Mouse (Mus musculus): ENCODE results near the gene Osbp. TPM values are rescaled to one million over a fixed set of nuclear protein-coding genes. Genes with fewer than 3 reads are reported as not detected.
"Not testable (repeated sequence)": the region's sequence is repeated elsewhere in the genome, so short reads cannot be mapped to it uniquely, and the experiment has no call there.

Osbp gene
- polyA plus RNA-seq (2014; fragmentation: Nextera tagmentation; extraction: Ambion mirVana) = 6.6 and 6.7 TPM in 2 replicates

DNA sequence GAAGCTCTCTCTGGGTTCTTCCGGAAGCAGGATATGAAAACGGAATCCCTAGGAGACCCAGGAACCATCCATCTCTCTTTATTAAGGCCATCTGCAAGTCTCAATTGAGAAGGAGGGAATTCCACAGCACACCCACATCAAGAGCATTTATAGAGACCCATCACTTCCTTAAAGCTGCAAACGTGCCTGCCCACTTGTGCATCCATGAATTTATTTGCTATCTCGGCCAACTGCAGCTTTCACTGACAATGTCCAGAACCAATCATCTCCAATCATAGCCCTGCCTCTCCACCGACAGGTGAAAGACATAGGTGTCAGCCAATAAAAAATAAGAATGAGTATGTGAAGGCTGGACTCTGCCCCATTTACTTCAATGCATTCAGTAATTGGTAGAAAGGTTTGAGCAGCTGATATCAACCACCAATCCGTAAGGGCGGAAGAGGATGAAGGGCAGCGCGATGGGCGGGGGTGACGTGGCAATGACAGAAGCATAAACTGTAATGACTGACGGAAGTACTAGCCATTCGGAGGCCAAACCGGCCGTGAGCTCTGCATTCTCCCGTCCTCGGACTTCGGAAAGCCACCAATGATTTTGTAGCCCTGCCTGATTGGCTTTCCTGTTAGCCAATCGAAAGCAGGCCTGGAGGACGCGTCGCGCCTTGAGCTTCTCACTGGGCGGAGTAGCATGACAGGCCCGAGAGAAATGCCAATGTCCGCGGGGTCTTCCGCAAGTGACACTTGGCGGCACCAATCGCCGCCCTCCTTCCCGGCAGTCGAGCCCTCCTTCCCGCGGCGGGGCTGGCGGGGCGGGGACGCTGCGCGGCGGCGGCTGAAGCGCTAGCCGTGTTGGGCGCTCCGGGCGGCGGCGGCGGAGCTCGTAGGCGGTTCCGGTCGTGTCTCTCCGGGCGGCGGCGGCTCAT lies at the start of gene Osbp:
Gene Osbp, plus strand, starts transcription at position 919 of the 920 bp plus-strand sequence.
- DNase-seq (ENCODE audit: low spot score) (peak; percentile 97), ATAC-seq (ENCODE audit: insufficient read depth, low FRiP score, low TSS enrichment) (peak; percentile 98)
- Histone ChIP-seq H3K27me3 (ENCODE audit: control insufficient read depth, insufficient read depth, low read length) (no peaks in the 10 kb centered on the region), H3K4me2 (ENCODE audit: low read depth) (peak within 1 kb of the TSS; percentile 76), H3K9me3 (ENCODE audit: control insufficient read depth, low read length) (no peaks in the 10 kb centered on the region), H3K36me3 (ENCODE audit: control insufficient read depth, insufficient read depth, low read length) (no peaks in the 10 kb centered on the region), H3K27ac (ENCODE audit: low read depth, low read length) (peak within 1 kb of the TSS; percentile 75), H3K4me1 (ENCODE audit: control insufficient read depth, insufficient read depth, low read length) (peaks cover 7% of the 10 kb centered on the region), H3K4me3 (ENCODE audit: low read depth, low read length) (peak within 1 kb of the TSS; percentile 92), H3K9ac (ENCODE audit: low read length) (peak within 1 kb of the TSS; percentile 73)
- under 1% methylated on average over 56 of the region's 59 CpGs for WGBS

GRCm38 (mm10) chr19:11922068-11922467 lies 43.7 kb upstream of the Osbp start:
- 86% methylated on average over 1 of the region's 1 CpGs for WGBS
- DNase-seq (ENCODE audit: low spot score) (no peak), ATAC-seq (ENCODE audit: insufficient read depth, low FRiP score, low TSS enrichment) (no peak)
- Histone ChIP-seq H3K4me1 (ENCODE audit: control insufficient read depth, insufficient read depth, low read length) (no peaks in the 10 kb centered on the region), H3K27me3 (ENCODE audit: control insufficient read depth, insufficient read depth, low read length) (no peaks in the 10 kb centered on the region), H3K27ac (ENCODE audit: low read depth, low read length) (no peak overlapping the region), H3K9ac (ENCODE audit: low read length) (no peak overlapping the region), H3K4me2 (ENCODE audit: low read depth) (no peak overlapping the region), H3K36me3 (ENCODE audit: control insufficient read depth, insufficient read depth, low read length) (peaks cover 12% of the 10 kb centered on the region), H3K4me3 (ENCODE audit: low read depth, low read length) (no peak overlapping the region), H3K9me3 (ENCODE audit: control insufficient read depth, low read length) (no peaks in the 10 kb centered on the region)

GRCm38 (mm10) chr19:11922515-11922914 lies 43.2 kb upstream of the Osbp start:
- WGBS = 91% methylated on average over 2 of the region's 2 CpGs
- not testable (repeated sequence) for H3K4me3 ChIP-seq (ENCODE audit: low read depth, low read length); H3K9me3 ChIP-seq (ENCODE audit: control insufficient read depth, low read length); ATAC-seq (ENCODE audit: insufficient read depth, low FRiP score, low TSS enrichment); H3K4me2 ChIP-seq (ENCODE audit: low read depth); H3K27me3 ChIP-seq (ENCODE audit: control insufficient read depth, insufficient read depth, low read length); H3K9ac ChIP-seq (ENCODE audit: low read length); H3K27ac ChIP-seq (ENCODE audit: low read depth, low read length); DNase-seq (ENCODE audit: low spot score); H3K4me1 ChIP-seq (ENCODE audit: control insufficient read depth, insufficient read depth, low read length)
- peaks cover 12% of the 10 kb centered on the region for H3K36me3 ChIP-seq (ENCODE audit: control insufficient read depth, insufficient read depth, low read length)

GRCm38 (mm10) chr19:11926380-11926779 lies 39.4 kb upstream of the Osbp start:
- H3K36me3 ChIP-seq (ENCODE audit: control insufficient read depth, insufficient read depth, low read length) = peaks cover 11% of the 10 kb centered on the region

DNA sequence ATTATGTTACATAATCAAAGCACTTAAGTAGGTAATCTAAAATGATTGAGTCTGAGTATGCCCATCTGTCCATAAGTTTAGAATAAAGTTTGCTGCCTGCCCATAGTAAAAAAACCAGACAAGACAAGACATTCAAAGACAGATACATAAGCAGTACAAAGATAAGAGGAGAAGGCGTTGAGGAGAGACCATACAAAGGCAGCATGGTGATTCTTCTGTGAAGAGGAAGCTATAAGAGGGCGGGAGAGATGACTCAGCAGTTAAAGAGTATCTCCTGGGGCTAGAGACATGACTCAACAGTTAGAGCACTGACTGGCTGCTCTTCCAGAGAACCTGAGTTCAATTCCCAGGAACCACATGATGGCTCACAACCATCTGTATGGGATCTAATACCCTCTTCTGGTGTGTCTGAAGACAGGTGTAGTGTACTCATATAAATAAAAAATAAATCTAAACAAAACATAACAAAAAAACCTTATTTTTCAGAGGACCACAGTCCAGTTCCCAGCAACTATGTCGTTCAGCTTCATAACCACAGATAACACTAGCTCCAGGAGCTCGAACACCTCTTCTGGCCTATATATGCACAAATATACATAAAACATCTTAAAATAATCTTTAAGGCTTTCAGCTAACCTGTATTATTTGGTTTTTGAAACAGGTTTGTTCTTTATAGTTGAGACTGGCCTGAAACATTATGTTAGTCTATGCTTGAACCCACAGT lies 37.6 kb upstream of the Osbp start:
- DNase-seq (ENCODE audit: low spot score) (no peak), ATAC-seq (ENCODE audit: insufficient read depth, low FRiP score, low TSS enrichment) (no peak)
- Histone ChIP-seq H3K27ac (ENCODE audit: low read depth, low read length) (no peak overlapping the region), H3K4me3 (ENCODE audit: low read depth, low read length) (no peak overlapping the region), H3K9ac (ENCODE audit: low read length) (no peak overlapping the region), H3K9me3 (ENCODE audit: control insufficient read depth, low read length) (no peaks in the 10 kb centered on the region), H3K4me1 (ENCODE audit: control insufficient read depth, insufficient read depth, low read length) (no peaks in the 10 kb centered on the region), H3K36me3 (ENCODE audit: control insufficient read depth, insufficient read depth, low read length) (peaks cover 18% of the 10 kb centered on the region), H3K27me3 (ENCODE audit: control insufficient read depth, insufficient read depth, low read length) (no peaks in the 10 kb centered on the region), H3K4me2 (ENCODE audit: low read depth) (no peak overlapping the region)
- WGBS = 94% methylated on average over 4 of the region's 4 CpGs

More at GRCm38 (mm10) chr19:11926380-11926779, 39.4 kb upstream of the Osbp start:
- no peak overlapping the region for H3K9ac ChIP-seq (ENCODE audit: low read length)
- 86% methylated on average over 2 of the region's 2 CpGs for WGBS
- H3K27ac ChIP-seq (ENCODE audit: low read depth, low read length) = no peak overlapping the region
- no peak overlapping the region for H3K4me2 ChIP-seq (ENCODE audit: low read depth)
- no peak overlapping the region for H3K4me3 ChIP-seq (ENCODE audit: low read depth, low read length)
- DNase-seq (ENCODE audit: low spot score) (no peak), ATAC-seq (ENCODE audit: insufficient read depth, low FRiP score, low TSS enrichment) (no peak)
- no peaks in the 10 kb centered on the region for H3K9me3 ChIP-seq (ENCODE audit: control insufficient read depth, low read length)
- no peaks in the 10 kb centered on the region for H3K4me1 ChIP-seq (ENCODE audit: control insufficient read depth, insufficient read depth, low read length)
- no peaks in the 10 kb centered on the region for H3K27me3 ChIP-seq (ENCODE audit: control insufficient read depth, insufficient read depth, low read length)

GRCm38 (mm10) chr19:11946460-11946859 lies 19.3 kb upstream of the Osbp start:
- 93% methylated on average over 9 of the region's 9 CpGs for WGBS
- not testable (repeated sequence) for H3K4me3 ChIP-seq (ENCODE audit: low read depth, low read length); H3K9me3 ChIP-seq (ENCODE audit: control insufficient read depth, low read length); H3K27me3 ChIP-seq (ENCODE audit: control insufficient read depth, insufficient read depth, low read length); H3K36me3 ChIP-seq (ENCODE audit: control insufficient read depth, insufficient read depth, low read length); DNase-seq (ENCODE audit: low spot score); H3K4me1 ChIP-seq (ENCODE audit: control insufficient read depth, insufficient read depth, low read length); H3K27ac ChIP-seq (ENCODE audit: low read depth, low read length); ATAC-seq (ENCODE audit: insufficient read depth, low FRiP score, low TSS enrichment); H3K4me2 ChIP-seq (ENCODE audit: low read depth); H3K9ac ChIP-seq (ENCODE audit: low read length)

DNA sequence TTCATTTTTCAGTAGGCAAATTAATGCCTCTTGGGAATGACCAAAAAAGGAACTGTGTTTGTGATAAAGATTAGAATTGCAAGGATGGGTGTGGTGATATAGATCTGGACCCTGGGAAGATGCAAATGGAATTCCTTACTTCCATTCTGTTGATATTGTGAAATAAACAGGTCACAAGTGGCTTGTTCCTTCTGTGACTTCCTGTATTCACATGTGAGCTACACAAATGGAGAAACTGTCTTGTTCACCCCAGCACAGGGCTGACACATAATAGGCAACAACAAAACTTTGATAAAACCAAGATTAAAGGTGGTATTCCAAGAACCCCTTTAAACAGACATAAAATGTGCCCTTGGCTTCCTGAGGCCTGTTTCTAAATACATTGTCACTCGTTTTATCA lies 15.9 kb upstream of the Osbp start:
- no peak overlapping the region for H3K4me2 ChIP-seq (ENCODE audit: low read depth)
- no peak overlapping the region for H3K27ac ChIP-seq (ENCODE audit: low read depth, low read length)
- H3K27me3 ChIP-seq (ENCODE audit: control insufficient read depth, insufficient read depth, low read length) = no peaks in the 10 kb centered on the region
- H3K4me3 ChIP-seq (ENCODE audit: low read depth, low read length) = no peak overlapping the region
- DNase-seq (ENCODE audit: low spot score) = no peak
- WGBS = 67% methylated on average over 1 of the region's 1 CpGs
- no peak for ATAC-seq (ENCODE audit: insufficient read depth, low FRiP score, low TSS enrichment)
- no peaks in the 10 kb centered on the region for H3K9me3 ChIP-seq (ENCODE audit: control insufficient read depth, low read length)
- no peak overlapping the region for H3K9ac ChIP-seq (ENCODE audit: low read length)
- no peaks in the 10 kb centered on the region for H3K36me3 ChIP-seq (ENCODE audit: control insufficient read depth, insufficient read depth, low read length)
- no peaks in the 10 kb centered on the region for H3K4me1 ChIP-seq (ENCODE audit: control insufficient read depth, insufficient read depth, low read length)

GRCm38 (mm10) chr19:11950747-11951146 lies 15.0 kb upstream of the Osbp start:
- 83% methylated on average over 7 of the region's 7 CpGs for WGBS
- no peak for ATAC-seq (ENCODE audit: insufficient read depth, low FRiP score, low TSS enrichment)
- H3K27ac ChIP-seq (ENCODE audit: low read depth, low read length) = no peak overlapping the region
- no peaks in the 10 kb centered on the region for H3K27me3 ChIP-seq (ENCODE audit: control insufficient read depth, insufficient read depth, low read length)
- DNase-seq (ENCODE audit: low spot score) = no peak
- H3K4me2 ChIP-seq (ENCODE audit: low read depth) = no peak overlapping the region
- no peaks in the 10 kb centered on the region for H3K36me3 ChIP-seq (ENCODE audit: control insufficient read depth, insufficient read depth, low read length)
- no peak overlapping the region for H3K9ac ChIP-seq (ENCODE audit: low read length)
- no peaks in the 10 kb centered on the region for H3K9me3 ChIP-seq (ENCODE audit: control insufficient read depth, low read length)
- no peak overlapping the region for H3K4me3 ChIP-seq (ENCODE audit: low read depth, low read length)
- H3K4me1 ChIP-seq (ENCODE audit: control insufficient read depth, insufficient read depth, low read length) = no peaks in the 10 kb centered on the region
